Mouse (Mus musculus) adrenal gland, adult 2 months (tissue): ENCODE measurements around the gene Rpl29. TPM values are rescaled to one million over a fixed set of nuclear protein-coding genes. Genes with fewer than 3 reads are reported as not detected.

Experiments
- DNase-seq: peaks from one replicate; pipeline ENCODE4 v3.0.0; 2021
- polyA plus RNA-seq: library from polyadenylated mRNA; depleted of rRNA; stranded (reverse); fragments of >200 nt; gene quantifications from 2 replicates; pipeline ENCODE4 v1.2.3, GENCODE M21; 2012
- total RNA-seq, 2 experiments: library from RNA; stranded (reverse); gene quantifications; 2 replicates each; pipeline ENCODE4 v1.2.3; 2021

Rpl29 gene
- total and polyA plus RNA-seq, 3 experiments, result 201 to 419 (median 391) TPM

GRCm38 (mm10) chr9:106454888-106455681, 25.8 kb downstream of the Rpl29 start:
- DNase-seq, result no peak

DNA sequence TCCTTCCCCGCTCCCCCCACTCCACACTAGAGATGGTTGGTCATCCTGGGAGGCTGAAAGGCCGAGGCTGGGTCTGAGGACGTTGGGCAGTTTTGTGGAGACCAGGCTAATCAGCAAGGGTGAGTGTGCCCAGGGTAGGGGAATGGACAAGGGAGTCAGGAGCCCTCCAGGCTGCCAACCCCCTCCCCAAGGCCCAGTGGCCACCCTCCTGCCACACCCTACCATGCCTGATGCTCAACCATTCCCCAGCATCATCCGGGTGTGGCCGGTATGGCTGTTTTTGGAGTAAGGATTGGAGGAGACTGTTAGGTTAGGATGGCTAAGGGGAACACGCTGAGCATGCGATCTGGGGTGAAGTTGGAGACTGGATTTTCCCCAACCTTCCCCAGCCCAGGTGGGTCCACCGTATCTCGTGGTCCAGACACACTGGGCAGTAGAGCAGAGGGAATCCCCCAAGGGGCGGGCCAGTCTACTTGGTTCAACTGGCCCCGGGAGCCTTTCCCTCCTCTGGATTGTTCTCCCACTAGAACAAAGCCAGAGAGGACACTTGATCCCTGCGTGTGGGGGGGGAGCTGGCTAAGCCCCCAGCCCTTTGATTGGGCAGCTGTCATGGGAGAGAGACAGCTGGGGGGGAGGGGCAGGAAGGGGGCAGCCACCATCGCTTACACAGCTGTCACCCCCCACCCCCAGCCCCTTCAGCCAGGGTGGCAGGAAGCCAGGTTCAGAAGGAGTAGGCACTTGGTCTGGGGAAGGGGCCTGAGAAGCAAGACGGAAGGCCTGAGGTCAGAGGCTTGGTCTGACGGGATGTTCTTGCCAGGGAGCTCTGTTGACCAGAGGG, 27.3 kb downstream of the Rpl29 start:
- DNase-seq, result no peak

- no peak for DNase-seq
Measured at GRCm38 (mm10) chr9:106457163-106457559, 27.9 kb downstream of the Rpl29 start.

DNA sequence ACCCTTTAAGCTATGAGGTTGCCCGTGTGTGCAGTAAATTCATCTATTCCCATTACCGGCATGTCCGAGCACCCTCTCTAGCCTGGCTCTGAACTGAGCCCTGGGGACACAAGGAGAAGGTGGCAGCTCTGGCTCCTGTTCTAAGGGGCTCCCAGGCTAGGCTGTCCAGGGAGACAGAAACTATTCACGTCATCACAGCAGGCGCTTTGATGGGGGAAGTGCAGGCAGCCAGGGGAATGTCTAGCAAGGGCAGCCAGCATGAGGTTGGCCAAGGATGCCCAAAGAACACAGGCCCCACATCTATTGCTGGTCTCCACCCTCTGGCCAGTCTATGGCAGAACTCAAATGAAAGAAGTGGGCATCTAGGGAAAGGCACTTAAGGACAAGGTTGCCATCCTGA, 28.7 kb downstream of the Rpl29 start:
- no peak for DNase-seq

DNA sequence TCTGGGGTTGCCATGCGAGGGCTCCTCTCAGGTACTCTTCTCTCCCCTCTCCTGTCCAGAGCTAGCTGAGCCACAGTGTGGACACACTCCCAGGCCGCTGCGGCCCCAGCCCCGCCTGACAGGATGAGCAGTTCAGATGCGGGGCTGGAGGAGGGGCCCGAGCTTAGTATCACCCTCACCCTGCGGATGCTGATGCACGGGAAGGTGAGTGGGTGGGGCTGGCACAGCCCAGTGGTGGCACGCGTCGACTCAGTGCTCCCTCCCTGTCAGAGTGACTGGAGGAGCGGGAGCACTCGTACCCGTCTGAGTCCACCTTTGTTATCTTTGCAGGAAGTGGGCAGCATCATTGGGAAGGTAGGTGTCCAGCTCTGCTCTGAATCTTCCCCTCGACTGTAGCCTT, 30.7 kb downstream of the Rpl29 start:
- DNase-seq, result no peak

DNA sequence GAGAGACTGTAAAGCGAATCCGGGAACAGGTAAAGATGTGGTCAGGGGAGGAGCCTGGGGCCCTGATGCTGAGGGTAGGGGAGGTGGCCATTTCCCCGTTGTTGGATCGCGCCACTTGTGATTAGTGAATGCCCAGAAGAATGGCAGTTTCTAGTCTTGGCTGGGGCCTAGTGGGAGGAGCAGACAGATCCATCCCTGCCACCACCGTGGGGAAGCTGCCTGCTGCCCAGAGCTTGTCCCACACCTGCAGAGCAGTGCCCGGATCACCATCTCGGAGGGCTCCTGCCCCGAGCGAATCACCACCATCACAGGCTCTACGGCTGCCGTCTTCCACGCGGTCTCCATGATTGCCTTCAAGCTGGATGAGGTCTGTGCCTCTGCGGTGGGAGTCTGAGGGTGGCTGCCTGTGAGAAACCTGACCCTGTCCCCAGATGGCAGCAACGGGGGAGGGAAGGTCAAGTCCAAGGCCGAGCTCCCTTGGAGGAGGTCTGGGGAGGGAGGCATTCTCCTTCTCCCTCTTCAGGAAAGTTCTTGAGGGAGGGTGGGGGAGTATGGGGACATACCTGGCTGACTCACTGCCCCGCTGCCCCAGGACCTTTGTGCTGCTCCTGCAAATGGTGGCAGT, 31.3 kb downstream of the Rpl29 start:
- DNase-seq, result no peak

DNA sequence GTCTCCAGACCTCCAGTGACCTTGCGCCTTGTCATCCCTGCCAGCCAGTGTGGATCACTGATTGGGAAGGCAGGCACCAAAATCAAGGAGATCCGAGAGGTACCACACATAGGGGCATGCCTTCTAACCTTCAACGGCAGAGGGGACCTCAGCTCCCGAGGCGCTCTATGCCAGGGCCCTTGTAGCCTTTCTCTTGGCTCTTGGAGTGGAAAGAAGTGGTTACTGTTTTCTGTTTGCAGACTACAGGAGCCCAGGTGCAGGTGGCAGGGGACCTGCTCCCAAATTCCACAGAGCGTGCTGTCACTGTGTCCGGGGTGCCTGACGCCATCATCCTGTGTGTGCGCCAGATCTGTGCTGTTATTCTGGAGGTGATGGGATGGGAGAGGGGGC, 31.8 kb downstream of the Rpl29 start:
- DNase-seq, result no peak

DNA sequence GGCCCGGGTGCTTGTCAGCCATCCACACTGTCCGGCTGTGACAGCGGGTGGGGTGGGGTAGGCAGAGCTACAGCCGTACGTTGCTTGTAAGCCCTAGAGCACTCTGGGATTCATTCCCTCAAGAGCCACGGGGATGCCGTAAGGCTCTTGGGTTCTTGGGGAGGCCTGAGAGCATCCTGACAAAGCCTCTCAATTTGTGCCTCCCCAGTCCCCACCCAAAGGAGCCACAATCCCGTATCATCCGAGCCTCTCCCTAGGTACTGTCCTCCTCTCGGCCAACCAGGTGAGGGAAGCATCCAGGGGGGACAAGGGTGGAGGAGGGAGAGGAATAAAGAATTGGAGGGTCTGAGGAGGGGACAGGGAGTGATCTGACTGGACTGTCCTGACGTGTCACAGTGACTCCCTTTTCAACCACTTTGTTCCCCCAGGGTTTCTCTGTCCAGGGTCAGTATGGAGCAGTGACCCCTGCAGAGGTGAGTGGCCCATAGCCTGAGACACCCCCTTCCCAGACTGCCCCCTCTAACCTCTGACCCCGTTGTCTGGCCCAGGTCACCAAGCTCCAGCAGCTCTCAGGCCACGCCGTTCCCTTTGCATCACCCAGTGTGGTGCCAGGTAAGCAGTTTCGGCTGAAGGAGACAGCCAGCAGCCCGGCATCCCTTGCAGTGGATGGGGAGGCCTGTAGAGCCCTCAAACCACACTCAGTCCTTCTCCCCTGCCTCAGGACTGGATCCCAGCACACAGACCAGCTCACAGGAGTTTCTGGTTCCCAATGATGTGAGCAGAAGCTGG, 32.6 kb downstream of the Rpl29 start:
- no peak for DNase-seq

- no peak for DNase-seq
Measured at GRCm38 (mm10) chr9:106462430-106462800, 33.2 kb downstream of the Rpl29 start.

- no peak for DNase-seq
Measured at GRCm38 (mm10) chr9:106463122-106464063, 34.1 kb downstream of the Rpl29 start.

DNA sequence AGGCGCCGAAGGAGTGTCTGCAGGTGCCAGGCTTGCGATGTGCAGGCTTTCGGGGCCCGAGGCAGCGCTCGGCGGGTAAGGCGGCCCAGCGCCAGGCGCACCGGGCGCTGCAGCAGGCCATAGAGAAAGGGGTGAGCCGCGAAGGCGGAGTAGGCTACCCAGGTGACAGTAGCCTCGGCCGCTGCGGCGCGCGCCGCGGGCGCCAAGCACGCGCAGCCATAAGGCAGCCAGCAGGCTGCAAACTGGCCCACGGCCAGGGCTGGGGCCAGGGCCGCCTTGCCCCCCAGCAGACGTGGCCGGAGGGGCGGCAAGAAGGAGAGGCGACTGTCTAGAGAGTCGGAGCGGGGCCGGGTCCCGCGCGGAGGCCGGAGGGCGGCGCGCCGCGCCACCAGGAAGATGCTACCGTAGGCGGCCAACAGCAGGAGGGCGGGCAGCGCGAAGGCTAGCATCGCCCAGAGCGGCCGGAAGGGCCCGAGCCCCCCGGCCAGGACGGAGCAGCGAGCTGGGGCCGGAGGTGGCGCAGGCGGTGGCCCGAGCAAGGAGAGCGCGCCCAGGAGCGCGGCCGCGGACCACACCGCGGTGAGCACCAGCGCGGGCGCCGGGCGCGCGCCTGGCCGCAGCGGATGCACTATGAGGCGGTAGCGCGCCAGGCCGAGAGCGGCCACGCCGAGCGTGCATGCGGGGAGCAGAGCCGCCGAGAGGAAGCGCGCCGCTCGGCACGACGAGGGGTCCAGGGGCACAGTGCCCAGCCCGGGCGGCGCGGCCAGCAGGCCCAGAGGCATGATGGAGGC, 35.7 kb downstream of the Rpl29 start:
- DNase-seq, result peak; percentile 69

- DNase-seq, result no peak
Measured at GRCm38 (mm10) chr9:106465571-106466200, 36.4 kb downstream of the Rpl29 start, which contains the start of gene Gpr62. Gpr62 (minus strand) TSS chr9:106465938.

GRCm38 (mm10) chr9:106466721-106467120, 37.5 kb downstream of the Rpl29 start:
- DNase-seq, result no peak

- no peak for DNase-seq
Measured at GRCm38 (mm10) chr9:106467746-106468145, 38.5 kb downstream of the Rpl29 start.

DNA sequence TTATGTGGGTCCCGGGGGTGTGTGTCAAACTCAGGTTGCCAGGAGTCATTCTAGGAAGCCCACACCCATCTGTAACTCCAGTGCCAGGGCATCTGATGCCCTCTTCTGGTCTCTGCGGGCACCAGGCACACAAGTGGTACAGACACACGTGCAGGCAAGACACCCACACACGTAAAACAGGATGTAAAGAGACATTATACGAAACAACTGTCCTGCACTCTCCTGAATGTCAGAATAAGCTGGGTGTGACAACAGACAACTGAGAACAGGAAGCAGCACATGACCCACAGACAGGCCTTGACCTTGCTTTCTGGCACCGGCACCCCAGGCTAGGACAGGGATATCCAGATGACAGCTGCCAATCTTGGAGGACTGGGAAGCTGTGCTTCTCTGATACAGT, 40.1 kb downstream of the Rpl29 start:
- peak; percentile 4 for DNase-seq

DNA sequence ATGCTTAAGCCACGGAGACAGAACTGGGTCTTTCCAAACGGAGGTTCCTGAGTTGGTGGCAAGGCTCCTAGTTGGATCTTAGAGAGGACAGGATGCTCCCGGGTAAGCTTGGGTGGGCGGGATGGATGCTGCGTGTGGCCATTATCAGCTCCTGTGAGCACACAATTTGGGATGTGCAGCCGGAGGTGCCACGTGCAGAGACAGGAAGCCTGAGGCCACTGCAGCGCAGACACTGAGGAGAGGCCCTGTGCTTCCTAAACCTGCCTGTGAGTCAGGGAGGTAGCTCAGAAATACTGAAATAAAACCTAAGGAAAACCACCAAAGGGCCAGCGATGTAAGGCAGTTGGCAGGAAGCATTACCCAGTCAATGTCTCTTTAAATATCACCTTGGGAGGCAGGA, 40.5 kb downstream of the Rpl29 start:
- peak; percentile 1 for DNase-seq

- peak; percentile 1 for DNase-seq
Measured at GRCm38 (mm10) chr9:106470991-106471750, 41.9 kb downstream of the Rpl29 start.

DNA sequence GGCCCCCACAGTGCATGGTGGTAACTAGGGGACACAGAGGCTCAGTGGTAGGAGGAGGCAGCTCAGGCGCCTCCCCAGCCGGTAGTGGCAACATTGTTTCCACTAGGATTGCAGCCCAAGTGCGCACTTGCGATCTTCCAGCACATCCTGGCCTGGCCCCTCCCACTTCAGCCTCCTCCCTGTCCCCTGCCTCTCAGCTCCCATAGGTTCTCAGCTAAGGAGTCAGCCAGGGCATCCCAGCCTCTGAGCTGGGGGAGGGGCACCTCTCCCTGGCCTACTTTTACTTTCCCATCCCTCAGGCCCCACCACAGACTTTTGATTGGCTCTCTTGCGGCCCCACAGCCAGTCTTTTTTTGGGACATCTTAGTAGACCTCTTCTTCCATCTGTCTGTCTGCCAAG, 42.6 kb downstream of the Rpl29 start:
- peak; percentile 70 for DNase-seq

DNA sequence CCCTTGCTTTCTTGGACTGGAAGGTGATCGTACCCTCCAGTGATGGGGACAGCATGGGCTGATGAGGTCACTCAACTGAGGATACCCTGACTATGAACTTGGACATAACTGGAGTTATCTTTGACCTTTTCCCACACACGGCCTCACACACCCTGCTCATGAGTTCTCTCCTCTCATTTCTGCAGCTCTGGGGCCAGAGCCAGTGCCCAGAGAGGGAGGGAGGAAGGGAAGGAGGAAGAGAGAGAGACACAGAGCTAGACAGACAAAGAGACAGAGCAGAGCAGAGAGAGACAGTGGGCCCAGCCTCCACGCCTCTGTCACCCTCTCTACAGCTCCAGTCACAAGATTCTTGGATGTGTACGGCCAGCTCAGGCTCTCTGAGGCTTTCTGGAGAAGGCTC, 43.1 kb downstream of the Rpl29 start:
- DNase-seq, result no peak
